Mouse (Mus musculus) monocyte, adult 5-6 weeks (primary cell): ENCODE results near the gene Jph3. TPM values are rescaled to one million over a fixed set of nuclear protein-coding genes. Genes with fewer than 3 reads are reported as not detected.

Source experiments
- ATAC-seq: fragments of 153-309, 156-312 bp; replicated peaks from 2 replicates; pipeline ENCODE4 v1.8.0; 2017; ENCODE audit warnings: mild to moderate bottlenecking; ENCODE audit not compliant: low TSS enrichment, insufficient number of reproducible peaks, severe bottlenecking, poor library complexity, low FRiP score
- total RNA-seq: library from RNA; stranded (forward); fragments of 200-1000, 200-491, 200-594 nt; gene quantifications from 3 replicates; pipeline ENCODE4 v1.2.3, GENCODE M21; 2017

Jph3 gene
- total RNA-seq, 1 experiment from 2014 or later = not detected

DNA sequence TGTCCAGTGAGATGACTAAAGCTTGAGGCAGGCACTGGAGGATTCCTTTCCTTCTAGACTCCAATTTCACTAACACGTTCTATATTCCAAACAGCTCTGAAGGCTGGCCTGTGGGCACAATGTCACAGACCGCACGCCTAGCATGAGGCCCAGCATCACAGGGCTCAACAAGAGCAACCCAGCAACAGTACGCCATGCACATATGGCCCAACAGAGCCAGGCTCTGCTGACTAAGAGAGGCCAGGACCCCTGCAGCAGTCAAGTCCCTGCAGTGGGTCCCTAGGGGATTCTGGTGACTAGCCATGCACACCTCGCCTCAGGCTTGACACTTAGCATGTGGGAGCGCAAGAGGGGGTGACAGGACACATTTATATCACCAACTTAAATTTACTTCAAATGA lies 91.4 kb downstream of the Jph3 start:
- ATAC-seq = no peak

DNA sequence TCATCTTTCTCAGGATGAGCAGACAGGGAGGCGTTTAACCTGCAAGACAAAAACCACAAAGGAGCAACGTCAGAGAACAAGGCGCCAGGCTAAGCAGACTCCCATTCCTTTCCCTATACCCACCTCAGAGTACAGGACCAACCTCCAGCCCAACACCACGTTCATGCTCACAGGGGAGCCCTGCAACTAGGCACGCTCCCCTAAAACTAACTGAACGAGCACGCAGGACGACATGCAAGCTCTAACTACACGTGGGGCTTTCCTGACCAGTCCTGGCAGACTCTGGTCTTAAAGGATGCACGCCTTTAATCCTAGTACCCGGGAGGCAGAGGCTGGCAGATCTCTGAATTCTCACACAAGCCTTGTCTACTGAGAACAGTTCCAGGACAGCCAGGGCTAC lies 91.9 kb downstream of the Jph3 start:
- ATAC-seq = no peak

DNA sequence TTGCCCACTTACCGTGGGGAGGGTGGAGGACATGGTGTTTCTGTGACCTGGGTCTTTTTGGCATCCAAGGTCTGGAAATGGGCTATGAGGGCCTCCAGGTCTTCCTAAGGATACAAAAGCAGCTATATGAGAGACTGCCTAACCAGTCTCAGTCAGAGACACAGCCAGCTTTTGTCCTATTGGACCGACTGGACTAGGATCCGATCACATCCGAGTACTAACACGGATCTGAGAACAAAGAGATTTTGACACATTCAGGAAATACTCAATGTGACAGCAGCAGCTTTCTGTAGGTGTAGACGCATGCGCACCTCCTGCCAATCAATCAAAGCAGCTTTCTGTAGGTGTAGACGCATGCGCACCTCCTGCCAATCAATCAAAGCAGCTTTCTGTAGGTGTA lies 92.3 kb downstream of the Jph3 start:
- no peak for ATAC-seq

DNA sequence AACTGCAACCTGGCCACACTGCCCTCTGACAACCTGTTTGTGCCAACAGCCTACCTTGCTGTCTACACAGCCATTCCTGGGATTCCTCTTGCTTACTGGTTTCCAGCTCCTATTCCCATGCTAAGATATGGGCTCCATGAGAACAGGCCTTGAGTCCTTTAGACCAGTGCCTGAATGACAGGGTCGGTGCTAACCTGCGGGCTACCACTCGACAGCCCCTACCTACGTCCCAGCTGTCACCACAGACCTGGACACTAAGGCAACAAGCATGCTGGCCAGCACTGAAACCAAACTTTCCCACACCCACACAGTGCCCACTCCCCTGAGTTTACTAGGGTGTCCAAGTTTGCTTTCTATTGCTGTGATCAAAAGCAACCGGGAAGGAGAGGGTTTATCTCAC lies 98.3 kb downstream of the Jph3 start:
- ATAC-seq = no peak

DNA sequence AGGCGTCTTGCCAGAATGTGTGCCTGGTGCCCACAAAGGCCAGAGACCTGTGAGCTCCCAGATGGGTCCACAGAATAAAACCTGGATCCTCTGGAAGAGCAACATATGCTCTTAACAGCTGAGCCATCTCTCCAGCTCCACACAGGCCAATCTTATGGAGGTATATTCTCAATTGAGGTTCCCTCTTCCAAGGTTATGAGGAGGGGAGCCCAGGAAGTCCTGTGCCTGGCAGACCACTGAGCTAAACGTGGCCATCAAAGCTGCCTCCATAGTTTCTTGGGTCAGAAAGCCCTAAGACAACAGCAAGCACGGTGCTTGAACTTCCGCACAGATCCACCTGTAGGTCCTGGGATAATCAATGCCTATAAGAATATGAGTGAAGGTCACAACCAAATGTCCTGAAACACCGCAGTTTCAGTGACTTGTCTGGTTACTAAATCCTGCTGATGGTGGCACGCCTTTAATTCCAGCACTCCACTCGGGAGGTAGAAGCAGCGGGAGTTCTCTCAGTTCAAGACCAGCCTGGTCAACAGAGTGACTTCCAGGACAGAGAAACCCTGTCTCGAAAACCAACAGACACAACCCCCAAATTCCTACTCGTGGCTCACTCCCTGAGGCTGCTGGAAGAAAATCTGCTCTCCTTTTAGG lies 99.1 kb downstream of the Jph3 start:
- no peak for ATAC-seq

DNA sequence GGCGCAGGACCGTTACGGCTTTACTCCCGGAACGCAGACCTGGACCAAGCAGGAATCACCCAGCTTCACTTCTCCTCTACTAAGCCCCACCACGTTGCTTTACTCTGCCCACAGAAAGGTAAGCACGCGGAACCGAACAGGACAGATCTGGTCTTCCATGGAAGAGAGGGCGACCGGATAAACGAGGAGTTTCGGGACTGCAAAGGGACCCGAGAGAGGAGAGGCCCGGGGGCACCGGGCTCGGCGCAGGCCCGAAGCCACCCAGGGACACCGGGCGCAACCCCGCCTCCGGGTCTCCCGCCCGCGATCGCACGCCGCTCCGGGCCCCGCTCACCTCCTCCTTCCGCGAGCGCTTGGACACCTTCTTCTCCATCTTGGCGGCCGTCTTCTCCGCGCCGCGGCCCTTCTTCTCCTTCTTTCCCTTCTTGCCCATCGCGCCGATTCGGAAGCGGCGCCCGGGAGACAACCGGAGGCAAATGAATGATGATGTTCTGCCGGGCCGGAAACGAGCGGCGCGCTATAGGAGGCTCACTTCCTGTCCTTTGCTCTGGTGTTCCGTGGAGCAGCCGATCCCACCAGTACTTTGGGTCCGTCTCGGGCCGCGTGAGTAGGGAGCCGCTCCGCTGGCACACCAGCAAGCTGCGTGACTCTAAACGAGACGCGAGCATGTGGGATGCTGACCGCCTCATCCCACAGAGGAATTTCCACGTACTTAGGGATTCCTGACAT lies 99.8 kb downstream of the Jph3 start, which contains the start of gene Klhdc4:
Gene Klhdc4, minus strand, starts transcription at position 522 of the 729 bp plus-strand sequence.
- peak; percentile 100 for ATAC-seq

DNA sequence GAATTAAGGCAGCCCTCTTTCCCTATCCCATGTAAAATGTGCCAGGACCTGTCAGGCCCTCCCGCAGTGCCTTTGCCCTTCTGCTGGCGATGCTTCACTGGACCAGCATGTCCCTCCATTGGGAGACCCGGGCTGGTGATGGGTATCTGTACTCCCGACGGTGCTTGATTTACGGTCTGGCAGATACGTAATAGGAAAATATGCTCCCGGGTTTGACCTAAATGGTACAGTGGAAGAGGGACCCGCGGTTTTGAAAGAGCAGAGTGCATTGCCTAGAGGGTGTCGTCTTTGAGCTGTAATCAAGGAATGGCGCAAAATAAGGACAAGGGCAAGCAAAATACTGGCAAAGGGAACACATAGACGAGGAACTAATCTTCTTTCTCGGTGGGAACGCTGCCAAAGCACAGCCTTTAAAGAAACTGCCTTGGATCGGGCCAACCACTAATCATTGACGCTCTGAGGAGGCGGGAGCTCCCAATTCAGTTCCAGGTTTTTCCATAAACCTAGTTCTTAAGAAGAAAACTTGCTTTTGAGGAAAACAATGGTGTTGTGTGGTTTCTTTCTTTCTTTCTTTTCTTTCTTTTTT lies 100.4 kb downstream of the Jph3 start:
- ATAC-seq = peak; percentile 25; the same call in 1 of the 2 replicates

DNA sequence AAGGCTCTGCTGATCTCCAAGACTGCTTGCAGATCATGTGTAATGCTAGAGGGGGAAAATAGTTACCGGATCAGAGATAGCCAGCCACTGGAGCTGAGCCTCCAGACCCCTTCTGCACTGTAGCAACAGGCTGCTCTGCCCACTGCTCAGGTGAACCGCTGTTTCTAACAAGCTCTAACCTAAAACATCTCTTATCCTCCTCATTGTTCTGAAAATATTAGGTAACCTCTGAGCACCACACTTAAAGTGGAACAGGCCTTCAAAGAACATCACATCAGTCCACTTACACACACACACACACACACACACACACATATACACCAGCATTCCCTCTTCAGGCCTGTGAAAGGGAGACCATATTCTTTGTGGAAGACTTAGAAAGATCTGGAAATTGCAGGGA lies 102.6 kb downstream of the Jph3 start:
- ATAC-seq = no peak

DNA sequence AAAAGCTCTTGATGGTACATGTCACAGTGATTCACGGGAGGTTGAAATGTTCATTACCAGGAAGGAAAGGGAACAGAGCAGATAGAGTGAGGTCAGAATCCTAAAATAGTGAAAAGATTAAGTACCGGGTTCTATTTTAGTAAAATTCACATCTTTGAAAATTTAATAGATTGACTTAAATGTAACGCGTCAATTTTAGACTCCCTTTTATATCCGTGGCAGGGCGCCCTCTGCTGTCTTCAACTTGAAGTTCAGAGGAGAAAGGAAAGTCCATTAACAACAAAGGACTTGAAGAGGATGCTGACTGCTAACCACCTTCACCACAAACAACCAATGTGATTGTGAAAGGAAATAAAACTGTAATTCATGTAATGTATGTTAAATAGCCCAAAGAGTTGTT lies 103.1 kb downstream of the Jph3 start:
- ATAC-seq = peak; percentile 60; the same call in 1 of the 2 replicates

DNA sequence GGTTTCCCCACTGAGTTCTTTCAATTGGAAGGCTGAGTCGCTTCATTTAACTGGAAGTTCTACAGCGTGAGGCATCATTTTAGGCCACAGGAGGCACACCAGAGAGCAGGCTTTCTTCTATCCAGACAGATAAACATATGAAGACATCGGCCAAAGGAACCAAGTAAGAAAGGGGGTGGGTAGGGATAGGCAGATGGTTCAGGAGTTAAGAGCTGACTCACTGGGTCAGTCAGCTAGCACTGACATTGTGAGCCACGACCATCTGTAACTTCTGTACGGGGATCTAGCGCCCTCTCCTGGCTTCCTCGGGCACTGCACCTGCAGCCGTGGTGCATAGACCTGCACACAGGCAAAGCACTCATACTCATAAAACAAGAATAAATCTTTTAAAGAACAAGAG lies 111.8 kb downstream of the Jph3 start:
- peak; percentile 53; the same call in 1 of the 2 replicates for ATAC-seq

DNA sequence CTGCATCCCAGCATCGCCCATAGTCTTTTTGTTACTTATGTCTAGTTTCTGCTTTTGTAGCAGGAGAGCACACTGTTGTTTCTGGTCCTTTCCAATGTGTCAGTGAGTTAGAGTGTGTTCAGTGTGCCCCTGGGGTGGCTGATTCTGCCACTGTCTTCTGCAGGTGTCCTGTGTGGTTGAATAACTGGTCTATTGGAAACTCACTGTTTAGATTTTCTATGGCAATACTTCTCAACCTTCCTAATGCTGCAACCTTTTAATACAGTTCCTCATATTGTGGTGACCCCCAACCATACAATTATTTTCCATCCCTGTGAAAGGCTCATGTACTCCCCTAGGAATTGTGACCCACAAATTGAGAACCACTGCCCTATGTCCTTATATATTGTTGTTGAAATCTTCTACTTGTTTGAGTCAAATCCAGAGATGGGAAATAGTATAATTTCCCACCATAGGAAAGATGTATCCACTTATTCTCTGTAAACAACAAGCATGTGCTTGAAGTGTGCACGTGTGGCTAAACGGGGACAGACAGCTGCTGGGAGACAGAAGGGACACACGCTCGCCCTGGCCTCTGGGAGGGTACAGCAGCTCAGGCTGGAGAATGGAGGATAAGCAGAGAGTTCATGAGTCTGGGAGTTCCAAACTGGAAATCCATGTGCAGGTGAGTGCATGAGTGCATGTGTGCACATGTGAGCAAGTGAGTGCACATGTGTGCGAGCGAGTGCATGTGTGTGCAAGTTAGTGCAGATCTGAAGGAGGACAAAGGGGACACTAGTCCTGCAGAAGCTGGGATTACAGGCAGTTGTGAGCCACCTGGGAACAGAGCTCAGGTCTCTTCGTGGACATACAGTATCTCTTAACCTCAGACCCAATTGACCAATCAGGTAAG lies 112.9 kb downstream of the Jph3 start:
- ATAC-seq = no peak

DNA sequence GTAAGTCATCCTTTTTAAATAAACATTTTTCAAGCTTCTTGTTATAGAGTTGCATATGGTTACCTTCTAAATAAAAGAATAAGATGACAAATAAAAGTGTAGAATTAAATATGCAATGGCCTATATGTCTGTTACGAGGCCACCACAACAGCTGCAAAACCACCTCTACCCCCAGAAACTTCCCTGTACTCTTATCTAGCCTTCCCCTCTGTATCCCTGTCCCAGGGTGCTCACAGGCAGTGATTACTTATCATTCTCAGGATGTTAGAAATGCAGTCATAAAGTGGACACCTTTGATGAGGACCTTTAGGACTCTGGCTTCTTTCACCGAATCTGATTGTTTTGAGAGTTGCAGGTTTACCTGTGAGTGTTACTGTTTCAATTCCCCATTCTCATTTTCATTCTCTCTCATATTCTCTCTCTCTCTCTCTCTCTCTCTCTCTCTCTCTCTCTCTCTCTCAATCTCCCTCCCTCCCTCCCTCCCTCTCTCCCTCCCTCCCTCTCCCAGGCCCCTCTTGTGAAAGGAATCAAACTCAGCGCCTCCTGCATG lies 113.8 kb downstream of the Jph3 start:
- no peak for ATAC-seq

Other genes starting within 250 kb of the Jph3 start
- not detected in 3 replicates for gene 1700018B08Rik, start 185.3 kb upstream of the Jph3 start, total RNA-seq
- 3.8 to 7.4 TPM (median 5.3 TPM) in 3 replicates for gene Fbxo31, start 150.8 kb upstream of the Jph3 start, total RNA-seq
- 141 to 166 TPM (median 161 TPM) in 3 replicates for gene Map1lc3b, start 139.3 kb upstream of the Jph3 start, total RNA-seq
- gene Zcchc14, start 76.7 kb upstream of the Jph3 start, total RNA-seq = 0.19 to 0.21 TPM in 2 of 3 replicates, not detected in the other
- gene Klhdc4, start 99.9 kb downstream of the Jph3 start, total RNA-seq = 32.3 to 53.1 TPM (median 45.2 TPM) in 3 replicates
- gene Slc7a5, start 178.1 kb downstream of the Jph3 start, total RNA-seq = 3.1 to 5.1 TPM (median 4.9 TPM) in 3 replicates
- not detected in 3 replicates for gene Car5a, start 215.3 kb downstream of the Jph3 start, total RNA-seq
- 23.5 to 63.3 TPM (median 27.5 TPM) in 3 replicates for gene Banp, start 220.1 kb downstream of the Jph3 start, total RNA-seq